Mouse (Mus musculus) lung, postnatal 4 days (tissue): ENCODE data around the gene Lrrc8e.

Experiments
- DNase-seq, 2 experiments: peaks; one replicate each; pipeline ENCODE4 v3.0.0; 2021

Gene Lrrc8e

GRCm38 (mm10) chr8:4222059-4222458, 4.6 kb upstream of the Lrrc8e start:
- no peak for DNase-seq

GRCm38 (mm10) chr8:4226323-4226722, 304 bp upstream of the Lrrc8e start:
- no peak for DNase-seq

GRCm38 (mm10) chr8:4227919-4228318, 1.3 kb downstream of the Lrrc8e start:
- DNase-seq: no peak

- DNase-seq: no peak
Observed at GRCm38 (mm10) chr8:4229784-4230183, 3.2 kb downstream of the Lrrc8e start.

GRCm38 (mm10) chr8:4230612-4231351, 4.2 kb downstream of the Lrrc8e start:
- peak; percentile 42 to 70 for DNase-seq

GRCm38 (mm10) chr8:4237814-4238433, 11.3 kb downstream of the Lrrc8e start:
- peak in 1 of 2 experiments; percentile 43 for DNase-seq

GRCm38 (mm10) chr8:4238434-4239192, 12.0 kb downstream of the Lrrc8e start, which contains the start of the genes Map2k7 and Gm49320:
Map2k7 (plus strand) TSS chr8:4238740.
Gm49320 (plus strand) TSS chr8:4238865.
- peak; percentile 100 for DNase-seq

GRCm38 (mm10) chr8:4239193-4239890, 12.7 kb downstream of the Lrrc8e start:
- DNase-seq: no peak

GRCm38 (mm10) chr8:4245061-4245460, 18.4 kb downstream of the Lrrc8e start:
- DNase-seq: no peak

- DNase-seq: no peak
Observed at GRCm38 (mm10) chr8:4245737-4246136, 19.1 kb downstream of the Lrrc8e start.

- no peak for DNase-seq
Observed at GRCm38 (mm10) chr8:4247241-4247640, 20.6 kb downstream of the Lrrc8e start.

GRCm38 (mm10) chr8:4247951-4248540, 21.4 kb downstream of the Lrrc8e start, which contains the start of gene Tgfbr3l:
Tgfbr3l (plus strand) TSS chr8:4248214.
- DNase-seq: no peak

GRCm38 (mm10) chr8:4249213-4249612, 22.6 kb downstream of the Lrrc8e start:
- no peak for DNase-seq

- peak; percentile 86 to 88 for DNase-seq
Observed at GRCm38 (mm10) chr8:4250306-4250970, 23.8 kb downstream of the Lrrc8e start.

GRCm38 (mm10) chr8:4252116-4252760, 25.6 kb downstream of the Lrrc8e start:
- no peak for DNase-seq

GRCm38 (mm10) chr8:4252934-4253841, 26.6 kb downstream of the Lrrc8e start, which contains the start of gene Snapc2:
Snapc2 (plus strand) TSS chr8:4253080.
- peak; percentile 96 for DNase-seq

GRCm38 (mm10) chr8:4254001-4254400, 27.4 kb downstream of the Lrrc8e start:
- peak; percentile 54 to 65 for DNase-seq

GRCm38 (mm10) chr8:4255471-4255870, 28.8 kb downstream of the Lrrc8e start:
- DNase-seq: peak in 1 of 2 experiments; percentile 19

GRCm38 (mm10) chr8:4256911-4257310, 30.3 kb downstream of the Lrrc8e start:
- DNase-seq: peak in 1 of 2 experiments; percentile 15

GRCm38 (mm10) chr8:4257350-4257749, 30.7 kb downstream of the Lrrc8e start:
- DNase-seq: no peak
